Mouse (Mus musculus) embryonic facial prominence, embryonic 14.5 days (tissue): ENCODE measurements around the gene Epx. TPM values are rescaled to one million over a fixed set of nuclear protein-coding genes. Genes with fewer than 3 reads are reported as not detected.
"Not testable (repeated sequence)": the region's sequence is repeated elsewhere in the genome, so short reads cannot be mapped to it uniquely, and the experiment has no call there.

ENCODE experiments used
- ATAC-seq: fragments of 200-750 bp; cut with Nextera tagmentation; 2 replicates; pipeline ENCODE4 v1.8.0; 2017; ENCODE audit warnings: low read depth, moderate number of reproducible peaks, moderate TSS enrichment
- DNase-seq: peaks from one replicate; pipeline ENCODE4 v3.0.0-alpha.2; 2015; ENCODE audit warnings: low spot score
- H3K27ac ChIP-seq: fragments of 300-500 bp; sonication (generic); replicated peaks from 2 replicates; pipeline ENCODE4 v1.5.1; 2014; ENCODE audit warnings: low read depth, mild to moderate bottlenecking, low read length, moderate library complexity
- H3K27me3 ChIP-seq: fragments of 300-500 bp; sonication (generic); replicated peaks from 2 replicates; pipeline ENCODE4 v1.6.1; 2014; ENCODE audit warnings: low read length; ENCODE audit not compliant: control insufficient read depth, insufficient read depth
- H3K36me3 ChIP-seq: fragments of 300-500 bp; sonication (generic); 2 replicates; pipeline ENCODE4 v1.6.1; 2014; ENCODE audit warnings: low read length, mixed read lengths; ENCODE audit not compliant: control insufficient read depth, insufficient read depth
- H3K4me1 ChIP-seq: fragments of 300-500 bp; sonication (generic); 2 replicates; pipeline ENCODE4 v1.6.1; 2014; ENCODE audit warnings: antibody characterized with exemption, low read length; ENCODE audit not compliant: control insufficient read depth, insufficient read depth
- H3K4me2 ChIP-seq: fragments of 300-500 bp; sonication (generic); 2 replicates; pipeline ENCODE4 v1.6.1; 2014; ENCODE audit warnings: low read depth, mild to moderate bottlenecking, low read length, moderate library complexity, mixed read lengths
- H3K4me3 ChIP-seq: fragments of 300-500 bp; sonication (generic); 2 replicates; pipeline ENCODE4 v1.5.1; 2014; ENCODE audit warnings: low read depth, mild to moderate bottlenecking, low read length
- H3K9ac ChIP-seq: fragments of 300-500 bp; sonication (generic); 2 replicates; pipeline ENCODE4 v1.6.1; 2014; ENCODE audit warnings: low read depth, mild to moderate bottlenecking, low read length, moderate library complexity, mixed read lengths
- H3K9me3 ChIP-seq: fragments of 300-500 bp; sonication (generic); 2 replicates; pipeline ENCODE4 v1.6.1; 2016; ENCODE audit warnings: low read length; ENCODE audit not compliant: control insufficient read depth
- WGBS: fragments of 180-500 bp; shearing (Covaris S2); extraction: QIAGEN DNeasy Blood & Tissue Kit; methylation state at CpG from one replicate; pipeline ENCODE4 v1.1.7; 2014; 5-methylcytosine and 5-hydroxymethylcytosine counted together
- polyA plus RNA-seq: library from polyadenylated mRNA; unstranded; fragments of >200 nt; fragmentation: Nextera tagmentation; extraction: Ambion mirVana; gene quantifications from 2 replicates; pipeline ENCODE4 v1.2.1, GENCODE M21; 2014

Gene Epx
- polyA plus RNA-seq, 1 experiment from 2014 or later: not detected

DNA sequence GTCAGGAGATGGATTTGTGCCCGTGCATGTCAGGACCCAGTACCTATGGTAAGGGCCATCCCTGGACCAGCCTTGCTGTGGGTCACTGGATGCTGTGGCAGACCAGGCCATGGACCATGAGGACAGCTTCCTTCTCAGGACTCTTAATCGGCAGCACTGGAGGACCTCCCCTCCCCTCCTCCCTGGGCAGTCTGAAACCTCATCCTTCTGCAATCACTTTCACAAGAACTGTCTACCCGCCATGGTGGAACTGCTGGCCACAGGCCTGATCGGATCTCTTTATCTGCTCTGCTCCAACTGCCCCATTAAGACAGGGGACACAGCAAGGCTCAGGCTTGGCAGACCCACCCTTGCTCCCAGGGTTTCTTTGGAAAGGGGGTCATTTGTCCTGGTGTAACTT, 6.4 kb upstream of the Epx start:
- Histone ChIP-seq H3K9me3 (no peaks in the 10 kb centered on the region), H3K27me3 (no peaks in the 10 kb centered on the region), H3K9ac (no peak overlapping the region), H3K27ac (no peak overlapping the region), H3K4me1 (no peaks in the 10 kb centered on the region), H3K36me3 (no peaks in the 10 kb centered on the region), H3K4me3 (no peak overlapping the region), H3K4me2 (no peak overlapping the region)
- DNase-seq (no peak), ATAC-seq (no peak)
- 57% methylated on average over 4 of the region's 4 CpGs for WGBS

DNA sequence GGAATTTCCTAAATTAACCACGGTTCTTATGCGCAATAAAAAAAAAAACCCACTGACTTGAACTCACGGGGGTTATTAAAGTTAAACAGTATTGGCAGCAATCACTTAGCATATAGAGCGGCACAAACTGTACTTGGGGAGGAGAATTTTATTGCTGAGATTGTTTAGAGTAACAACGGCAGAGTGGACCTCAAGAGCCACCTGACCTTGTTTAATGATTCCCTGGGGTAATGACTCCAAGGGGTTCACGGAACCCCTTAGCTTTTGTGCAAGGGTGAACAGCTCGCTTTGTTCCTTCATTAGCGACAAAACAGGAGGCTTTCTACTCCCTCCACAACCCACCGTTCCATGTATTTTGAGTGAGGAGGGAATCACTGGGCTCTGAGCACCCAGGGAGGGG, 4.5 kb upstream of the Epx start:
- Histone ChIP-seq H3K9ac (no peak overlapping the region), H3K4me2 (no peak overlapping the region), H3K4me3 (no peak overlapping the region), H3K27ac (no peak overlapping the region), H3K27me3 (no peaks in the 10 kb centered on the region), H3K9me3 (no peaks in the 10 kb centered on the region), H3K36me3 (no peaks in the 10 kb centered on the region), H3K4me1 (no peaks in the 10 kb centered on the region)
- WGBS: 75% methylated on average over 9 of the region's 9 CpGs
- DNase-seq (no peak), ATAC-seq (no peak)

DNA sequence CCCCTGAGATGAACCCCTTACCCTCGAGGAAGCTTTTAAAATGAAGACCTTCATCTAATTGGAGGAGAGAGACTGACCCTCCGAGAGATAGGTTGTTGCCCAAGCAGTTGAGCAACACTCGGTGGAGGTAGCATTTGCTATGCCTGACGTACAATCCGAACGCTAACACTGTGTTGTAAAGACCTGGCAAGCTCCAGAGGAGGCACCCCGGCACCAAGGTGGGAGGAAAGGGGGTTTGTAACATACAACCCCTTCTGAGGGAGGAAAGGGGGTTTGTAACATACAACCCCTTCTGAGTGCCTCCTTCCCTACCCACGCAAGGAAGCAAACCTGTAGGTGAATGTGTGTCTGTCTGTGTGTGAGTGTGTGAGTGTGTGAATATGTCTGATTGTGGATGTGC, 3.6 kb downstream of the Epx start:
- H3K4me3 ChIP-seq: no peak overlapping the region
- H3K4me2 ChIP-seq: no peak overlapping the region
- no peaks in the 10 kb centered on the region for H3K9me3 ChIP-seq
- H3K27me3 ChIP-seq: no peaks in the 10 kb centered on the region
- no peaks in the 10 kb centered on the region for H3K36me3 ChIP-seq
- DNase-seq (peak; percentile 5), ATAC-seq (no peak)
- no peak overlapping the region for H3K27ac ChIP-seq
- 38% methylated on average over 8 of the region's 8 CpGs for WGBS
- no peaks in the 10 kb centered on the region for H3K4me1 ChIP-seq
- no peak overlapping the region for H3K9ac ChIP-seq

- H3K9ac ChIP-seq: no peak overlapping the region
- 56% methylated on average over 2 of the region's 2 CpGs for WGBS
- no peaks in the 10 kb centered on the region for H3K27me3 ChIP-seq
- no peak overlapping the region for H3K27ac ChIP-seq
- no peaks in the 10 kb centered on the region for H3K4me1 ChIP-seq
- H3K4me3 ChIP-seq: no peak overlapping the region
- ATAC-seq: no peak
- H3K4me2 ChIP-seq: no peak overlapping the region
- DNase-seq: no peak
- no peaks in the 10 kb centered on the region for H3K9me3 ChIP-seq
- no peaks in the 10 kb centered on the region for H3K36me3 ChIP-seq
These were observed 5.2 kb downstream of the Epx start for GRCm38 (mm10) chr11:87870096-87870495.

DNA sequence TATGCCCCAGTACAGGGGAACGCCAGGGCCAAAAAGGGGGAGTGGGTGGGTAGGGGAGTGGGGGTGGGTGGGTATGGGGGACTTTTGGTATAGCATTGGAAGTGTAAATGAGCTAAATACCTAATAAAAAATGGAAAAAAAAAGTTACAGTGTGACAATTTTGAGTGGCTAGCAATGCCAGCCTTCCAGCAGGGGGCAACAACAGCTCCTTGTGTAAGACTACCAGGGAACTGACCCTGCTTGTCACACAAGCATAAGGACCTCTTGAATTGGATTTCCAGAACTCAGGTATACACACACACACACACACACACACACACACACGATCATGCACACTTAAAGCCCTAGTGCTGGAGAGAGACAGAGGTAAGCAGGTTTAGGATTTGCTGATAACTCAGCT, 8.4 kb downstream of the Epx start:
- H3K4me2 ChIP-seq, H3K27me3 ChIP-seq, H3K27ac ChIP-seq, DNase-seq, H3K4me1 ChIP-seq, H3K4me3 ChIP-seq, ATAC-seq, H3K9ac ChIP-seq, H3K9me3 ChIP-seq, H3K36me3 ChIP-seq: not testable (repeated sequence)
- 87% methylated on average over 1 of the region's 2 CpGs for WGBS

DNA sequence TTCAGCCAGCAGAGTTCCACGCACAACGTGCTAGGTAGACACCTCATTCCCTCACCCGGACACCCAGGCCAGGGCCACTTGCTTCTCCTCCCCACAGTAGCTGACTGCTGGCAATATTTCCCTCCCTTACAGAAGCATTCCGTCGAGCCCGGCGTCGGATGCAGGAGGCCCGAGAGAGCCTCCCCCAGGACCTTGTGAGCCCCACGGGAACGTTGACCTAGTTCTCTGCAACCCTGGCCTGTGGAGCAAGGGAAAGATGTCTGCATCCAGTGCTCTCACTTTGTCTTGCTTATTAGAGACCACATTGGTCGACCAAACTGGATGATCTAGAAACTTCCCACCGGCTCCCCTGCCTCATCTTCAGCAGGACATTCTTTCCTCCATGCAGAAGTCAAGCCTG, 12.5 kb downstream of the Epx start:
- WGBS: 88% methylated on average over 13 of the region's 13 CpGs
- Histone ChIP-seq H3K9me3 (no peaks in the 10 kb centered on the region), H3K27me3 (no peaks in the 10 kb centered on the region), H3K4me1 (no peaks in the 10 kb centered on the region), H3K36me3 (peaks cover 28% of the 10 kb centered on the region; the same call in 1 of the 2 replicates), H3K4me3 (no peak overlapping the region), H3K4me2 (no peak overlapping the region), H3K9ac (no peak overlapping the region), H3K27ac (no peak overlapping the region)
- no peak for ATAC-seq
- DNase-seq: no peak

DNA sequence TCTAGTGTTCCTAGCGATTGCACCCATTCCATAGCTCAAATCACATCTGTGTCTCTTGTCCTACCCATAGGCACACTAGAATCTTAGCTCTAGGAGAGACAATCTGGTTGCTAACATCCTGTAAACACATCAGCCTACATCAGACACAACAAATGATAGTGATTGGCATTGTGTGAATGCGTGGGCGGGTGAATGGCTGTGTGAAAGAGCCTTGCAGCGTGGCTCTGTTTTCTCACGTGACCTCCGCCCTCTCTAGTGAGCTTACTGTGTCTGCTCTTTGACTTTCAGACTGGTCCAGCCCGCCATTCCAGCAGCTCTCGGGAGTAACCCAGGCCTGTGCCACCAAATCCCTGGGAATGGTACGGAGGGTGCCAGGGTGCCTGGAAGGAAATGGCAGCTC, 14.9 kb downstream of the Epx start:
- H3K36me3 ChIP-seq: peaks cover 45% of the 10 kb centered on the region
- ATAC-seq (no peak), DNase-seq (no peak)
- no peaks in the 10 kb centered on the region for H3K4me1 ChIP-seq
- no peak overlapping the region for H3K4me2 ChIP-seq
- no peak overlapping the region for H3K4me3 ChIP-seq
- no peak overlapping the region for H3K27ac ChIP-seq
- 81% methylated on average over 9 of the region's 9 CpGs for WGBS
- H3K27me3 ChIP-seq: no peaks in the 10 kb centered on the region
- no peaks in the 10 kb centered on the region for H3K9me3 ChIP-seq
- H3K9ac ChIP-seq: no peak overlapping the region

GRCm38 (mm10) chr11:87859273-87859672, 16.1 kb downstream of the Epx start:
- Histone ChIP-seq H3K36me3 (peaks cover 45% of the 10 kb centered on the region), H3K4me2 (no peak overlapping the region), H3K9me3 (no peaks in the 10 kb centered on the region), H3K27ac (no peak overlapping the region), H3K9ac (no peak overlapping the region), H3K4me1 (no peaks in the 10 kb centered on the region), H3K27me3 (no peaks in the 10 kb centered on the region), H3K4me3 (no peak overlapping the region)
- DNase-seq (no peak), ATAC-seq (no peak)
- WGBS: 91% methylated on average over 11 of the region's 11 CpGs

DNA sequence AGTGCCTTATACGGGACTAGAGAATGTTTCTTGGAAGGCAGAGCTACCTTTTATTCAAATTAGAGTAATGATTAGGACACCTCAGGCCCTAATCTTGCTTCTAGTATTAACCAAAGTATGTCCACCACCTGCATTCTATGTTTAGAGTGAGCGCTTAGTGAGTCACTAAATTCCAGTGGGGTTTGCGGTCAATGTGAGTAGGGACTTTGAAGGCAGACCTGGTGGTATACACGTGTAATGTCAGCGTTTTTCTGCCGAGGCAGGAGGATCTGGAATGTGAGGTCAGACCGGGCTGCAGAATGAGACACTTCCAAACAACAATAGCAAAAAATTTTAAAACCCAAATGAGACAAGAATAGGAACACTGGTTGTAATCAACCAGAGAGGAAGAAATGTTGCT, 20.8 kb downstream of the Epx start:
- H3K4me2 ChIP-seq: no peak overlapping the region
- peaks cover 26% of the 10 kb centered on the region for H3K36me3 ChIP-seq
- WGBS: 87% methylated on average over 7 of the region's 7 CpGs
- no peaks in the 10 kb centered on the region for H3K27me3 ChIP-seq
- H3K4me3 ChIP-seq: no peak overlapping the region
- H3K9ac ChIP-seq: no peak overlapping the region
- H3K9me3 ChIP-seq: no peaks in the 10 kb centered on the region
- no peak for ATAC-seq
- no peak overlapping the region for H3K27ac ChIP-seq
- DNase-seq: no peak
- peaks cover 4% of the 10 kb centered on the region for H3K4me1 ChIP-seq
